Mouse (Mus musculus) ES-E14 (cell line): Measurements from ENCODE around the gene Car10.

Source experiments
- CHD2 ChIP-seq: IDR thresholded peaks from 2 replicates; pipeline ENCODE4 v1.6.1; 2014; ENCODE audit warnings: mild to moderate bottlenecking, low read depth, low read length, inconsistent platforms
- HCFC1 ChIP-seq: IDR thresholded peaks from 2 replicates; pipeline ENCODE4 v1.6.1; 2012; ENCODE audit warnings: low read length, inconsistent platforms, borderline replicate concordance; ENCODE audit not compliant: insufficient read depth
- MAFK ChIP-seq: IDR thresholded peaks from 2 replicates; pipeline ENCODE4 v1.6.1; 2014; ENCODE audit warnings: mild to moderate bottlenecking, low read depth, low read length, inconsistent platforms; ENCODE audit not compliant: insufficient read depth
- ZC3H11A ChIP-seq: IDR thresholded peaks from 2 replicates; pipeline ENCODE4 v1.6.1; 2012; ENCODE audit warnings: low read depth, mild to moderate bottlenecking, inconsistent platforms, low read length, borderline replicate concordance
- ZNF384 ChIP-seq: IDR thresholded peaks from 2 replicates; pipeline ENCODE4 v1.6.1; 2012; ENCODE audit warnings: low read depth, low read length, inconsistent platforms

GRCm38 (mm10) chr11:93579626-93580025 lies 481.8 kb downstream of the Car10 start:
- TF ChIP-seq HCFC1 = no peak
- TF ChIP-seq MAFK = no peak
- no peak for TF ChIP-seq ZNF384
- TF ChIP-seq CHD2 = no peak
- TF ChIP-seq ZC3H11A = no peak
